Mouse (Mus musculus) lung, adult 2 months (tissue): ENCODE data around the gene Rassf10.
"Not testable (repeated sequence)": the region's sequence is repeated elsewhere in the genome, so short reads cannot be mapped to it uniquely, and the experiment has no call there.

Source experiments
- CTCF ChIP-seq: fragments of 200-500 bp; IDR thresholded peaks from 2 replicates; pipeline ENCODE4 v1.5.1; 2011; ENCODE audit warnings: mild to moderate bottlenecking, low read length, control low read depth; ENCODE audit not compliant: insufficient read depth
- POLR2A ChIP-seq: fragments of 200-500 bp; IDR thresholded peaks from 2 replicates; pipeline ENCODE4 v1.6.1; 2011; ENCODE audit warnings: low read depth, mild to moderate bottlenecking, control low read depth, low read length, borderline replicate concordance; ENCODE audit errors: extremely low read depth

- not testable (repeated sequence) for TF ChIP-seq CTCF, POLR2A
Observed at GRCm38 (mm10) chr7:112935876-112936275, 17.9 kb upstream of the Rassf10 start.
